Mouse (Mus musculus) ES-Bruce4 (cell line): ENCODE measurements around the gene Ppp1r9b.

Experiments used
- CTCF ChIP-seq: IDR thresholded peaks from one replicate; pipeline ENCODE4 v1.8.1; 2011; ENCODE audit warnings: low read depth, low read length
- EP300 ChIP-seq: IDR thresholded peaks from 2 replicates; pipeline ENCODE4 v1.6.1; 2011; ENCODE audit warnings: low read depth, low read length; ENCODE audit not compliant: insufficient read depth

- TF ChIP-seq EP300 (no peak), CTCF (no peak)
Observed at GRCm38 (mm10) chr11:95010141-95010739, 19.4 kb downstream of the Ppp1r9b start.
